Mouse (Mus musculus) liver, adult 2 months (tissue): ENCODE measurements at regions not wholly inside any gene's neighbourhood (a gene's known extent, or its start where the extent isn't known, plus 50 kb on each side); places are given as distances from the start of the nearest gene placed in this dataset.

Experiments
- CTCF ChIP-seq: fragments of 200-500 bp; IDR thresholded peaks from 2 replicates; pipeline ENCODE4 v1.5.1; 2011; ENCODE audit warnings: low read depth, low read length, control low read depth
- POLR2A ChIP-seq: fragments of 200-500 bp; IDR thresholded peaks from 2 replicates; pipeline ENCODE4 v1.6.1; 2011; ENCODE audit warnings: low read length, control low read depth; ENCODE audit not compliant: insufficient read depth; ENCODE audit errors: extremely low read depth

- TF ChIP-seq CTCF (no peak), POLR2A (no peak)
These were observed 251.6 kb upstream of the Tle3 start for GRCm38 (mm10) chr9:61120531-61120930.
